Mouse (Mus musculus) kidney, postnatal 0 days (tissue): Measurements from ENCODE around the gene Gsn. TPM values are rescaled to one million over a fixed set of nuclear protein-coding genes. Genes with fewer than 3 reads are reported as not detected.

Experiments used
- ATAC-seq: fragments of 200-750 bp; cut with Nextera tagmentation; replicated peaks from 2 replicates; pipeline ENCODE4 v1.8.0; 2017; ENCODE audit warnings: low read depth, moderate number of reproducible peaks, moderate TSS enrichment, moderate library complexity; ENCODE audit not compliant: low FRiP score
- DNase-seq: peaks from one replicate; pipeline ENCODE4 v3.0.0-alpha.2; 2016; ENCODE audit warnings: low spot score
- H3K27ac ChIP-seq: fragments of 300-500 bp; sonication (generic); 2 replicates; pipeline ENCODE4 v1.5.1; 2014; ENCODE audit warnings: mild to moderate bottlenecking
- H3K27me3 ChIP-seq: fragments of 300-500 bp; sonication (generic); 2 replicates; pipeline ENCODE4 v1.6.1; 2014; ENCODE audit warnings: low read length, mixed read lengths; ENCODE audit not compliant: insufficient read depth
- H3K36me3 ChIP-seq: fragments of 300-500 bp; sonication (generic); 2 replicates; pipeline ENCODE4 v1.6.1; 2014; ENCODE audit warnings: low read length, mixed read lengths; ENCODE audit not compliant: insufficient read depth
- H3K4me1 ChIP-seq: fragments of 300-500 bp; sonication (generic); replicated peaks from 2 replicates; pipeline ENCODE4 v1.6.1; 2014; ENCODE audit warnings: antibody characterized with exemption, low read length, mixed read lengths; ENCODE audit not compliant: insufficient read depth
- H3K4me2 ChIP-seq: fragments of 300-500 bp; sonication (generic); 2 replicates; pipeline ENCODE4 v1.6.1; 2014; ENCODE audit warnings: mild to moderate bottlenecking, low read length, moderate library complexity, mixed read lengths
- H3K4me3 ChIP-seq: fragments of 300-500 bp; sonication (generic); replicated peaks from 2 replicates; pipeline ENCODE4 v1.5.1; 2014; ENCODE audit warnings: low read depth, low read length
- H3K9ac ChIP-seq: fragments of 300-500 bp; sonication (generic); 2 replicates; pipeline ENCODE4 v1.6.1; 2014; ENCODE audit warnings: low read depth, low read length
- H3K9me3 ChIP-seq: fragments of 300-500 bp; sonication (generic); replicated peaks from 2 replicates; pipeline ENCODE4 v1.6.1; 2016; ENCODE audit warnings: low read length, inconsistent platforms, mixed read lengths
- CTCF ChIP-seq: IDR thresholded peaks from 2 replicates; pipeline ENCODE4 v1.5.1; 2016; ENCODE audit warnings: antibody characterized with exemption, low read depth, mild to moderate bottlenecking, moderate library complexity
- WGBS: fragments of 180-500 bp; shearing (Covaris S2); extraction: QIAGEN DNeasy Blood & Tissue Kit; methylation state at CpG from one replicate; pipeline ENCODE4 v1.1.7; 2014; 5-methylcytosine and 5-hydroxymethylcytosine counted together
- polyA plus RNA-seq: library from polyadenylated mRNA; unstranded; fragments of >200 nt; fragmentation: Nextera tagmentation; extraction: Ambion mirVana; gene quantifications from 2 replicates; pipeline ENCODE4 v1.2.1, GENCODE M21; 2015

Gsn gene
- polyA plus RNA-seq, 1 experiment from 2014 or later = 159 TPM

DNA sequence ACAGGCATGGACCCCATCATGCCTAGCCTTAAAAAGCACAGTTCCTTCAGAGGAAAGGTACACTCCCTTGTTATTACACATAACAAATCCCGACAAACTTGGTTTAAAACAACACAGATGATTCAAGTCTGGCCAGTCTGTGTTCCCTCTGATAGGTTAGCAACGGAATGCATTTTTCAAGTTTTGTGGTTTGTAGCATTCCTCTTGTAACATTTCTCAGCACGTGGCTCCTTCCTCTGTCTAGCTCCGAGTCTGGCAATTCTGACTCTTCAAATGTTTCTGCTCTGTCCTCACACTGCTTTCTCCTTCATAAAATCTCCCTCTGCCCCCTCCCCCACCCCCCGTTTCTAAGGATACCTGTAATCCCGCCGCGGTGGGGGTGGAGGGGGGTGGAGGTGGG lies 26.0 kb upstream of the Gsn start:
- H3K27ac ChIP-seq = no peak overlapping the region; the same call in 1 of the 2 replicates
- H3K27me3 ChIP-seq = no peaks in the 10 kb centered on the region
- H3K9me3 ChIP-seq = no peaks in the 10 kb centered on the region
- H3K4me2 ChIP-seq = peak overlapping the region; percentile 19; the same call in 1 of the 2 replicates
- TF ChIP-seq CTCF = no peak
- WGBS = 16% methylated on average over 8 of the region's 8 CpGs
- no peak for ATAC-seq
- no peaks in the 10 kb centered on the region for H3K36me3 ChIP-seq
- no peak overlapping the region for H3K4me3 ChIP-seq
- peaks cover 6% of the 10 kb centered on the region; the same call in 1 of the 2 replicates for H3K4me1 ChIP-seq
- DNase-seq = peak; percentile 84
- no peak overlapping the region for H3K9ac ChIP-seq

DNA sequence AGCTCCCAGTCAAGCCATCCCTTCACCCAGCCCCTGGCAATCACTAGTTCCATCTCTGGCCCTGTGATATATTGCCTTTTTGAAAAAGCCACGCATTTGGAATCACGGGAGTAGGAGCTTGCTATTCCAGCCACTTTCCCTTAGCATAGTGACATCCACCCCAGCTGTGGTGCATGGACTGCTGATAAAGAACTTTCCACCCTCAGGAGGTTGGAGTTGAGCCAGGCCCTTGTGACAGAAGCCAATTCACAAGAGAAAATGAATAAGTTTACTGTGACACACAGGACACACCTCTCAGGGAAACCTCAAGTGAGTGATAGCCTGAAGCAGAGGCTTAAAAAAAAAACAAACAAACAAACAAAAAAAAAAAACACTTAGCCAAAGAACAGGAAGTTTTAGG lies 24.3 kb upstream of the Gsn start:
- H3K9ac ChIP-seq = no peak overlapping the region
- TF ChIP-seq CTCF = no peak
- WGBS = 35% methylated on average over 2 of the region's 2 CpGs
- H3K4me2 ChIP-seq = no peak overlapping the region
- H3K9me3 ChIP-seq = no peaks in the 10 kb centered on the region
- peaks cover 6% of the 10 kb centered on the region; the same call in 1 of the 2 replicates for H3K4me1 ChIP-seq
- H3K27me3 ChIP-seq = no peaks in the 10 kb centered on the region
- H3K27ac ChIP-seq = no peak overlapping the region
- ATAC-seq (no peak), DNase-seq (no peak)
- H3K4me3 ChIP-seq = no peak overlapping the region
- no peaks in the 10 kb centered on the region for H3K36me3 ChIP-seq

GRCm38 (mm10) chr2:35232595-35233445 lies 23.4 kb upstream of the Gsn start:
- Histone ChIP-seq H3K9me3 (no peaks in the 10 kb centered on the region), H3K36me3 (no peaks in the 10 kb centered on the region), H3K4me2 (no peak overlapping the region), H3K4me3 (no peak overlapping the region), H3K9ac (no peak overlapping the region), H3K4me1 (peaks cover 6% of the 10 kb centered on the region; the same call in 1 of the 2 replicates), H3K27me3 (no peaks in the 10 kb centered on the region), H3K27ac (no peak overlapping the region)
- 79% methylated on average over 17 of the region's 17 CpGs for WGBS
- no peak for DNase-seq
- no peak for ATAC-seq
- TF ChIP-seq CTCF = no peak

DNA sequence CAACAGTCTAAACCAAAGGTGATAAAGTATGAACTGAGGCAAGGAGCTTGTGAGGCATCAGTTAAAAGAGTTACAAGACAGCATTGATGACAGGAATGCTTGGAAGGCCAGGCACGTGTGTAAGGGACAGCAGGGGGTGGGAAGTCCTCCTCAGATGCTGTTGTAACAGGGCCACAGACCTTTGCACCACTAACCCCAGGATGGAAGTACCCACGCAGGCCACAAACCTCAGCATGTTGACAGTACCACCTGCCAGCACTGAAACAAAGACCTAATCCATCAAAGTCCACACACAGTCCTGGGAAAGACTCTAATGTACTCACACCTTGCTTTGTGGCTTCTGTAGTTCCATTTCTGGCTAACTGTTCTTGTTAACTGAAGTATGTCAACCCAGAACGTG lies 22.3 kb upstream of the Gsn start:
- Histone ChIP-seq H3K27ac (no peak overlapping the region), H3K4me3 (no peak overlapping the region), H3K9ac (no peak overlapping the region), H3K9me3 (no peaks in the 10 kb centered on the region), H3K27me3 (no peaks in the 10 kb centered on the region), H3K36me3 (no peaks in the 10 kb centered on the region), H3K4me2 (no peak overlapping the region), H3K4me1 (peaks cover 6% of the 10 kb centered on the region; the same call in 1 of the 2 replicates)
- no peak for ATAC-seq
- no peak for TF ChIP-seq CTCF
- DNase-seq = no peak
- 50% methylated on average over 3 of the region's 3 CpGs for WGBS

DNA sequence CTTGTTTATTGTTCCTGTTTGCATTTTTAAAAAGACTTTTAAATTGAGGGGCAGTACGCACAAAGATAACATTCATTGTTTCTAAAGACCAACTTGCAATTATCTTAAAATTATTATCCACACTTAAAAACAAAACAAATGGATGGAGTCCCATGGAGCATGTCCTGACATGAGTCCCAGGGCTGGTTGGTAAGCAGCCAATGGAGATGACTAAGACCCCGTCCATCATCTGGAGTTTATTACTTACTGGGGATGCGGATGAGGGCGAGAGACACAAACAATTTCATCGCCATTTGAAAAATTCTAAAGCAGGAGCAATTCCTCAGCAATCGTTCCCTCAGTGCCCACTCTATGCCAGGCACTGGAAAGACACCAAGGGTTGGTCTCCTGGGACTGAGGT lies 21.2 kb upstream of the Gsn start:
- Histone ChIP-seq H3K36me3 (no peaks in the 10 kb centered on the region), H3K4me1 (peaks cover 6% of the 10 kb centered on the region; the same call in 1 of the 2 replicates), H3K4me3 (no peak overlapping the region), H3K4me2 (no peak overlapping the region), H3K27me3 (no peaks in the 10 kb centered on the region), H3K27ac (no peak overlapping the region), H3K9ac (no peak overlapping the region), H3K9me3 (no peaks in the 10 kb centered on the region)
- no peak for TF ChIP-seq CTCF
- WGBS = 75% methylated on average over 6 of the region's 6 CpGs
- DNase-seq (no peak), ATAC-seq (no peak)

DNA sequence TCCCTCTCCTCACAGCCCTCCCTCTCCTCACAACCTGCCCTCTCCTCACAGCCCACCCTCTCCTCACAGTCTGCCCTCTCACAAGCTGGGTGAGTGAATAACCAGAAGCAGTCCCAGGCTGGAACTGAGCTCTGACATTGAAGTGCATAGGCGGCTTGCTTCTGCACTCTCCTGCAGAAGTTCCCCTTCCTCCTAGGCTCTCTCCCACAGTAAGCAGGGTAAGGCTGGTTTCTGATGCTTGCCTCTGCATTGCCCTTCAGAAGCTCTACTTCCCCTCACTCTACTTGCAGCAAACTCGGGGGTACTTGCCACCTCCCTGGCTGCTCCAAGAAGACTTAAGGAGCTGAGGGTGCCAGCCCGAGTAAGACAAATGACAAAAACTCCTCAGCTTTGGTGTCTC lies 11.9 kb upstream of the Gsn start:
- no peak overlapping the region for H3K4me2 ChIP-seq
- no peak for ATAC-seq
- H3K9ac ChIP-seq = no peak overlapping the region
- no peaks in the 10 kb centered on the region for H3K9me3 ChIP-seq
- no peak for TF ChIP-seq CTCF
- no peaks in the 10 kb centered on the region; the same call in 1 of the 2 replicates for H3K4me1 ChIP-seq
- WGBS = 60% methylated on average over 3 of the region's 3 CpGs
- no peaks in the 10 kb centered on the region for H3K36me3 ChIP-seq
- no peak overlapping the region for H3K4me3 ChIP-seq
- no peak for DNase-seq
- H3K27ac ChIP-seq = 0 out of 2 replicates have a peak overlapping the region, but pooled peaks have one; percentile 34
- no peaks in the 10 kb centered on the region for H3K27me3 ChIP-seq
